Mouse (Mus musculus): ENCODE measurements at regions not wholly inside any gene's neighbourhood (a gene's known extent, or its start where the extent isn't known, plus 50 kb on each side); places are given as distances from the start of the nearest gene placed in this dataset.
"Not testable (repeated sequence)": the region's sequence is repeated elsewhere in the genome, so short reads cannot be mapped to it uniquely, and the experiment has no call there.

DNA sequence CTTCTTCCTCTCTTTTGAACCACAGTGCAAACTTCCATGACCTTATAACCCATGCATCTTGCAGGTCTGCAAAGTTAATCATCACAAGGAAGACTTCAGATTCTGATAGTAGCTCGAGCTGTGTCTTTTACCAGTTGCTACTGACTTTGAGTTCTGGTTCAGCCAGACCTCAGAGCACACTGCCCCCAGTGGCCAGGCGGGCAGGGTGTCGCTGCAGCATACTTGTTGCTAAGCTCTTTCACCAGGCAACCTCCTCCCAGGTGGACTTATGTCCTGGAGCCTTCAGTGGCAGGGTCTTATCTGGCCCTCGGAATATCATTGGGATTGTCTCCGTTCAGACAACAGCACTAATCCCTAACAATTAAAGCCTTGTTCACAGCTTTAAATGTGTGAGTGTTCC, 146.7 kb upstream of the Trpc7 start:
- Histone ChIP-seq H3K4me3 (ENCODE audit: control insufficient read depth, insufficient read depth, low read length) (no peak overlapping the region), H3K4me1 (replicated peaks; ENCODE audit: control insufficient read depth, insufficient read depth, low read length) (no peaks in the 10 kb centered on the region), H3K36me3 (ENCODE audit: control insufficient read depth, insufficient read depth, low read length) (no peaks in the 10 kb centered on the region), H3K27me3 (ENCODE audit: control insufficient read depth, insufficient read depth, low read length) (no peaks in the 10 kb centered on the region), H3K27ac (ENCODE audit: control insufficient read depth, insufficient read depth, low read length) (no peak overlapping the region)
- WGBS: 87% methylated on average over 5 of the region's 5 CpGs
- no peak for DNase-seq
- no peak for TF ChIP-seq CTCF (IDR thresholded peaks at IDR 0.05; ENCODE audit: borderline replicate concordance, control insufficient read depth, extremely low read depth, insufficient read depth, low read length, poor library complexity)
- TF ChIP-seq POLR2A (IDR thresholded peaks at IDR 0.05; ENCODE audit: control insufficient read depth, extremely low read depth, insufficient read depth, low read length, poor library complexity): no peak

- whole genome bisulfite sequencing: 75% methylated on average over 4 of the region's 4 CpGs
Measured at GRCm38 (mm10) chr13:57032871-57033270, 137.1 kb upstream of the Trpc7 start.

GRCm38 (mm10) chr13:57017553-57018341, 122.0 kb upstream of the Trpc7 start:
- H3K4me3 ChIP-seq (ENCODE audit: control insufficient read depth, insufficient read depth, low read length): no peak overlapping the region
- no peaks in the 10 kb centered on the region for H3K4me1 ChIP-seq (replicated peaks; ENCODE audit: control insufficient read depth, insufficient read depth, low read length)
- WGBS: 73% methylated on average over 11 of the region's 11 CpGs
- DNase-seq: no peak
- TF ChIP-seq POLR2A (IDR thresholded peaks at IDR 0.05; ENCODE audit: control insufficient read depth, extremely low read depth, insufficient read depth, low read length, poor library complexity) (no peak), CTCF (IDR thresholded peaks at IDR 0.05; ENCODE audit: borderline replicate concordance, control insufficient read depth, extremely low read depth, insufficient read depth, low read length, poor library complexity) (no peak)
- no peaks in the 10 kb centered on the region for H3K36me3 ChIP-seq (ENCODE audit: control insufficient read depth, insufficient read depth, low read length)
- no peaks in the 10 kb centered on the region for H3K27me3 ChIP-seq (ENCODE audit: control insufficient read depth, insufficient read depth, low read length)
- H3K27ac ChIP-seq (ENCODE audit: control insufficient read depth, insufficient read depth, low read length): no peak overlapping the region

More at GRCm38 (mm10) chr13:57032871-57033270, 137.1 kb upstream of the Trpc7 start:
- H3K36me3 ChIP-seq (ENCODE audit: control insufficient read depth, insufficient read depth, low read length): no peaks in the 10 kb centered on the region
- TF ChIP-seq CTCF (IDR thresholded peaks at IDR 0.05; ENCODE audit: borderline replicate concordance, control insufficient read depth, extremely low read depth, insufficient read depth, low read length, poor library complexity) (no peak), POLR2A (IDR thresholded peaks at IDR 0.05; ENCODE audit: control insufficient read depth, extremely low read depth, insufficient read depth, low read length, poor library complexity) (no peak)
- no peak for DNase-seq
- no peaks in the 10 kb centered on the region for H3K27me3 ChIP-seq (ENCODE audit: control insufficient read depth, insufficient read depth, low read length)
- no peak overlapping the region for H3K4me3 ChIP-seq (ENCODE audit: control insufficient read depth, insufficient read depth, low read length)
- no peak overlapping the region for H3K27ac ChIP-seq (ENCODE audit: control insufficient read depth, insufficient read depth, low read length)
- no peaks in the 10 kb centered on the region for H3K4me1 ChIP-seq (replicated peaks; ENCODE audit: control insufficient read depth, insufficient read depth, low read length)

- no peaks in the 10 kb centered on the region for H3K27me3 ChIP-seq (ENCODE audit: control insufficient read depth, insufficient read depth, low read length)
- H3K4me1 ChIP-seq (replicated peaks; ENCODE audit: control insufficient read depth, insufficient read depth, low read length): no peaks in the 10 kb centered on the region
- H3K36me3 ChIP-seq (ENCODE audit: control insufficient read depth, insufficient read depth, low read length): no peaks in the 10 kb centered on the region
- H3K4me3 ChIP-seq (ENCODE audit: control insufficient read depth, insufficient read depth, low read length): no peak overlapping the region
- no peak for DNase-seq
- no peak for TF ChIP-seq POLR2A (IDR thresholded peaks at IDR 0.05; ENCODE audit: control insufficient read depth, extremely low read depth, insufficient read depth, low read length, poor library complexity)
- no peak for TF ChIP-seq CTCF (IDR thresholded peaks at IDR 0.05; ENCODE audit: borderline replicate concordance, control insufficient read depth, extremely low read depth, insufficient read depth, low read length, poor library complexity)
- no peak overlapping the region for H3K27ac ChIP-seq (ENCODE audit: control insufficient read depth, insufficient read depth, low read length)
- WGBS: 79% methylated on average over 13 of the region's 13 CpGs
Measured at GRCm38 (mm10) chr13:57016465-57017272, 120.9 kb upstream of the Trpc7 start.

DNA sequence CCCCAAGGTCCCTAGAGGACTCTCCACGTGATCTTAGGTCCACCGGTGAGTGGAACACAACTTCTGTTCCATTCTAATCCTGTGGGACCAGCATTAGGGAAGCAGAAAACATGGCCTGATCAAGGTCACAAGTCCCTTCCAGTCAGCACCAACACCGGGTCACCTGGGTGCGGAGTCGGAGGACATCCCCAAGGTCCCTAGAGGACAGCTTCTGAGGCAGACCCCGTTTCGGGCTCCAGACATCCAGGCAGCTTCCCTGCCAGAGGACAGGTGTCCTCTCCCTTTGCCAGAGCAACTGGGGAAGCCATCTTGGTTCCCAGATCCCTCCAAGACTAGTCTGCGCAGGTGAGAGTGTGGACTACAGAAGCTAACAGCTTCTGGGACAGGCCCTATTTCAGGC, 111.4 kb upstream of the Trpc7 start:
- H3K27ac ChIP-seq (ENCODE audit: control insufficient read depth, insufficient read depth, low read length); H3K4me3 ChIP-seq (ENCODE audit: control insufficient read depth, insufficient read depth, low read length); H3K36me3 ChIP-seq (ENCODE audit: control insufficient read depth, insufficient read depth, low read length); H3K4me1 ChIP-seq (replicated peaks; ENCODE audit: control insufficient read depth, insufficient read depth, low read length); DNase-seq; H3K27me3 ChIP-seq (ENCODE audit: control insufficient read depth, insufficient read depth, low read length): not testable (repeated sequence)
- 94% methylated on average over 8 of the region's 8 CpGs for WGBS

- Histone ChIP-seq H3K4me3 (ENCODE audit: control insufficient read depth, insufficient read depth, low read length) (no peak overlapping the region), H3K27me3 (ENCODE audit: control insufficient read depth, insufficient read depth, low read length) (no peaks in the 10 kb centered on the region), H3K27ac (ENCODE audit: control insufficient read depth, insufficient read depth, low read length) (no peak overlapping the region), H3K4me1 (replicated peaks; ENCODE audit: control insufficient read depth, insufficient read depth, low read length) (no peaks in the 10 kb centered on the region), H3K36me3 (ENCODE audit: control insufficient read depth, insufficient read depth, low read length) (no peaks in the 10 kb centered on the region)
- 72% methylated on average over 8 of the region's 8 CpGs for WGBS
- TF ChIP-seq POLR2A (IDR thresholded peaks at IDR 0.05; ENCODE audit: control insufficient read depth, extremely low read depth, insufficient read depth, low read length, poor library complexity) (no peak), CTCF (IDR thresholded peaks at IDR 0.05; ENCODE audit: borderline replicate concordance, control insufficient read depth, extremely low read depth, insufficient read depth, low read length, poor library complexity) (no peak)
- no peak for DNase-seq
Measured at GRCm38 (mm10) chr13:57003565-57004132, 107.9 kb upstream of the Trpc7 start.
